Mouse (Mus musculus): Measurements from ENCODE around the gene Gata3. TPM values are rescaled to one million over a fixed set of nuclear protein-coding genes. Genes with fewer than 3 reads are reported as not detected.

The Gata3 gene
- polyA plus RNA-seq, 1 experiment from 2014 or later, result 21.7 TPM

DNA sequence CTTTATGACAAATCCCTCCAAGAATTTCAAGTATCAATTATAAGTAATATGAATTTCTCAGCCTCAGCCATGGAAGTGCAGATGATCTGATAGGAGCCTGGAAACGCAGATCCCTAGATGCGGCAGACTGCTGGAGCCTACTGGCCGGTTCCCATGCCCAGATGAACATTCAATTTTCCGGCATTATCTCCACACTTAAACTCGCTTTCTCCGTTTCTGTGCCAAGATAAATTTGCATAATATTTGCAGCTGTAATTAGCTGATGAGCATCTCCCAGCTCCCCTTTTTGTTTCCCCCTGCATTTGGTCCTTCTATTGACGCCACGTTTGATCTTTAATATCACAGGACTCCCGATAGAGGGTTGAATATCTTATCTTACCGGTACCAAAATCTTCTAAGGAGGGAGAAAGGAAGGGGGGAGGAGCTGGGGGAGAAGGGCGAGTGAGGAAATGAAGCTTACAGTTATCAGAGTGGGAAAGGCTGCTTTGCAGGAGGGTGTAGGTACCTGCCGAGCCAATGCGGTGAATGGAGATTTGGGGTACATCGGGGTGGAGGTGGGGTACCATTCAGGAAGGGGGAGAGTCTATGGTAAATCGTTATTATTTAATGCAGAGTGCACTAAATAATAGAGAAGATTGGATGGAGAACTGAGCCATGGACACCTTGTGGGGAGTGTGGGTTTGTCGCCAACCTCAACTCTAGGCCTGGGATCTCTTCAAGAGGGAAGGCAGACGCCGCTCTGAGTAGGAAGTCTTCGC lies 5.2 kb upstream of the Gata3 start:
- Histone ChIP-seq H3K36me3 (no peaks in the 10 kb centered on the region), H3K27me3 (ENCODE audit: insufficient read depth, poor library complexity, severe bottlenecking) (peaks cover 97% of the 10 kb centered on the region), H3K9me3 (no peaks in the 10 kb centered on the region), H3K4me3 (no peak overlapping the region; the same call in 1 of the 2 replicates), H3K4me1 (peaks cover 26% of the 10 kb centered on the region), H3K27ac (no peak overlapping the region)
- under 1% methylated on average over 19 of the region's 19 CpGs for WGBS
- DNase-seq (ENCODE audit: low spot score), result no peak

DNA sequence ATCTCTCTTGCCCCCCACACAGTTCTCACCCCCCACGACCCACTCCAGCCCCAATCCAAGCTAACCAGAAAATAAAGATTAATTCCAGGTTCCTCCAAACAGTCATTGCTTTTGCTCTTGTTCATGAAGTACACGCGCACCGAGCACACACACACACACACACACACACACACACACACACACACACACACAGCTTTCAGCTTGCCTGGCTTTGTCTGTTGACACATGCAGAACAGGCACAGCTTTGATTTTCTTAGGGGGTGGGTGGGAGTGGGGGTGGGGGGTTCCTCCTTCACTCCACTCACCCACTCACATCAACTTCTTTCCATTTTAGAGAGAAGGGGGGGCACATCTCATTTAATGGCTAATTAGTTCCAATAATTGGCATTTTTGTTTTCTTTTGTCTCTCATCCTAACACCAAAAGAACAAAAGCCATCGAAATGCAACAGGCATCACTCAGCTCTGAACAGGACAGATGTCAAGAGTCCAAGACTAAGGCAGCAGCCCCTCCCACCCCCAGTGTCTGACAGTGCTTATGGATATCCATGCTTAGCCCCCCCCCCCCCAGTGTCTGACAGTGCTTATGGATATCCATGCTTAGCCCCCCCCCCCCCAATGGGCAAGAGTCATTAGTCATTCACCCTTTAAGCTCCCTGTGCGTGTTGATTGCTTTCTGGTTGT lies 3.6 kb upstream of the Gata3 start:
- H3K36me3 ChIP-seq, result no peaks in the 10 kb centered on the region
- H3K9me3 ChIP-seq, result no peaks in the 10 kb centered on the region
- DNase-seq (ENCODE audit: low spot score), result no peak
- peaks cover 97% of the 10 kb centered on the region for H3K27me3 ChIP-seq (ENCODE audit: insufficient read depth, poor library complexity, severe bottlenecking)
- no peak overlapping the region for H3K27ac ChIP-seq
- H3K4me3 ChIP-seq, result no peak overlapping the region
- WGBS, result 6% methylated on average over 6 of the region's 6 CpGs
- peaks cover 39% of the 10 kb centered on the region for H3K4me1 ChIP-seq

DNA sequence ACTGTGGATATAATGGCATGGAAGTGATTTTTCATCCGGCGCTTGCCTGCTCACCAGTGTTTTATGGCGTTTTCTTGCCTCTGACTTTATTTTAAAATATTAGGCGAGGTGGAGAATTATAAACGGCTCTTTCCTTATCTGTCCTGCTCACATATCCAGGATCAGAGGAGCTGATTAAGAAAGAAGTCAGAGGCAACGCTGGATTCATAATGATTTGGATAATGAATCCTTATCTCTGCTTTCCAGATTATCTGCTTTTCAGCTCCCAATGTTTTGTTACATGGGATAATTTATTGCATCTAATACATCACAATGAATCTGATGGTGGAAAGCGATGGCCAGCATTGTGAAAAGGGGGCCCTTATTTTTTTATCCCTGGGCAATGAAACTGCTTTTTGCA lies 2.7 kb upstream of the Gata3 start:
- WGBS, result 6% methylated on average over 7 of the region's 7 CpGs
- Histone ChIP-seq H3K27me3 (ENCODE audit: insufficient read depth, poor library complexity, severe bottlenecking) (peaks cover 97% of the 10 kb centered on the region), H3K4me1 (peaks cover 35% of the 10 kb centered on the region), H3K9me3 (no peaks in the 10 kb centered on the region), H3K27ac (no peak overlapping the region), H3K4me3 (no peak overlapping the region), H3K36me3 (no peaks in the 10 kb centered on the region)
- no peak for DNase-seq (ENCODE audit: low spot score)

DNA sequence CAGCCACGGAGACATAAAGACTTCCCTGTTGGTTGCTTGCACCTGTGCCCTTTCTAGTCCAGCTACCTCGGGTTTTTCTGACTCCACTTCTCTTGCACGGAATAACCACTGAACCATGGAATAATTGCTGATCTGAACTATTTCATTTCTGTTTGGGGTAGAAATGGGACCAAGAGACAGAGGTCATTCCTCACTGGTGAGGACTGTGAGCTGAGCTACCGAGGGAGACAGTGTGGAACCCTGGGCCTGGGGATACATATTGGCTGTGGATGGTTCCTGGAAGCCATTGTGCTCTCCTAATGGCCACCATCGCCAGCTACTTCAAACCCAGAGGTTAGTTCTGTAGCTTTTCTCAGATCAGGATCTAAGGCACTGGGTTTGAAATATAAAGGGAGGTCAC lies 1.1 kb upstream of the Gata3 start:
- Histone ChIP-seq H3K4me3 (no peak overlapping the region), H3K9me3 (no peaks in the 10 kb centered on the region), H3K4me1 (peaks cover 21% of the 10 kb centered on the region), H3K27me3 (ENCODE audit: insufficient read depth, poor library complexity, severe bottlenecking) (peaks cover 97% of the 10 kb centered on the region), H3K36me3 (no peaks in the 10 kb centered on the region), H3K27ac (no peak overlapping the region)
- WGBS, result 5% methylated on average over 5 of the region's 5 CpGs
- DNase-seq (ENCODE audit: low spot score), result no peak

GRCm38 (mm10) chr2:9890251-9890650 lies 417 bp upstream of the Gata3 start:
- Histone ChIP-seq H3K4me1 (peaks cover 14% of the 10 kb centered on the region), H3K27ac (no peak overlapping the region), H3K27me3 (ENCODE audit: insufficient read depth, poor library complexity, severe bottlenecking) (peaks cover 97% of the 10 kb centered on the region), H3K36me3 (no peaks in the 10 kb centered on the region), H3K9me3 (no peaks in the 10 kb centered on the region), H3K4me3 (peak overlapping the region; percentile 55)
- DNase-seq (ENCODE audit: low spot score), result no peak
- WGBS, result 9% methylated on average over 8 of the region's 8 CpGs

DNA sequence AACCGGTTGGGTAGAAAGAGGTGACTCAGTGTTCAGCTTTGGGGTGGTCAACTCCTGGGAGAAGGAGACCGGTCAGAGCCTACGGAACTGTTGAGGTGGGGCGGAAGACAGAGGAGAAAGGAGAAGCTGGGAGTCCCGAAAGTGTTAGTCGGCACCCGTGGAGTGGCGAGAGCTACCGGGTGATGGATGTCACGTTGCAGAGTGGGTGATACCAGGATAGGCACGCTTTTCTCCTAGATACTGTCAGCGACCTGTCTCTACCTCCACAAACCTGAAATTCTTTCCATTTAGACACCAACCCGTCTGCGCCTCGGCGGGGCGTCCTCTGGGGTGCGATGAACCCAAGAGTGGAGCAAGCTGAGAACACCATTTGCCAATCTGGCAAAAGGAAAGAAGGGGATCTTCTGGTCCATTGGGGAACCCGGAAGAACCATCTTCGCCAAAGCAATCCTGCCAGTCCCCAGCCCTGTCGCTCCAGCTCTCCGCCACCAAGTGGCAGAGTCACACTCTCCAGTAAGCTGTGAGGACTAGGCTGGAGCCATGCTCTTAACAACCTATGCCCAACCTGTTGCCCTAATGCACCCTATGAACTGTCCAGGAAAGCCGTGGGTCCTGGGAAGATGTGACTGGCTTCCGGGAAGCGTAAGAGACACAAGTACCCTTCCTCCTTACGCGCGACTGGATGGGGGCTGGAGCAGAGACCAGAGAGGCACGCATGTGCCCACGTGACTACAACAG lies 752 bp downstream of the Gata3 start, which contains the start of gene 9230102O04Rik:
TSS of gene 9230102O04Rik (minus strand) at position 628 of the 738 bp plus-strand sequence.
- Histone ChIP-seq H3K27ac (no peak within 1 kb of the TSS), H3K9me3 (no peaks in the 10 kb centered on the region), H3K4me1 (peaks cover 19% of the 10 kb centered on the region), H3K27me3 (ENCODE audit: insufficient read depth, poor library complexity, severe bottlenecking) (peaks cover 97% of the 10 kb centered on the region), H3K36me3 (no peaks in the 10 kb centered on the region), H3K4me3 (peak within 1 kb of the TSS; percentile 55)
- 0% methylated on average over 30 of the region's 30 CpGs for WGBS
- no peak for DNase-seq (ENCODE audit: low spot score)

DNA sequence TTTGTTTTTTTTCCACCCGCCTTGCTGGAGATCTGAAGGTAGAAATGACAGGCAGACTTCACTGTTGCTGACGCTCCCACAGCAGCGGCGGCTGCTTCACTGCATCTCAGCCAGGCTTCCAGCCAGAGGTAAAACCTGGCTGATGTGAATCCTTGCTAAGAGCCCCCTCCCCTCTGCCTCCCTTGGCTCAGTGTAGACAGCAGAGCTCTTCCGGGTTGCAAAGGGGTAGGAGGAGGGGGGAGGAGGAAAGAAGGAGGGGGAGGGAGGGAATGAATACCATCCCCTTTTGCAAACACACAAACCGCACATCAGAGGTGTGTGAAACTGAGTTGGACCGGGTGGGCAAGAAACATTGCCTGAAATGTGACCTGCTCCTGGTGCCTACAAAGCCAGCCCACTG lies 2.2 kb downstream of the Gata3 start:
- Histone ChIP-seq H3K27me3 (ENCODE audit: insufficient read depth, poor library complexity, severe bottlenecking) (peaks cover 97% of the 10 kb centered on the region), H3K9me3 (no peaks in the 10 kb centered on the region), H3K4me3 (no peak overlapping the region), H3K36me3 (no peaks in the 10 kb centered on the region), H3K27ac (no peak overlapping the region), H3K4me1 (peaks cover 33% of the 10 kb centered on the region)
- WGBS, result under 1% methylated on average over 7 of the region's 7 CpGs
- no peak for DNase-seq (ENCODE audit: low spot score)

GRCm38 (mm10) chr2:9886921-9887610 lies 2.8 kb downstream of the Gata3 start:
- 3% methylated on average over 7 of the region's 7 CpGs for WGBS
- no peak for DNase-seq (ENCODE audit: low spot score)
- no peaks in the 10 kb centered on the region for H3K9me3 ChIP-seq
- peaks cover 39% of the 10 kb centered on the region for H3K4me1 ChIP-seq
- H3K36me3 ChIP-seq, result no peaks in the 10 kb centered on the region
- no peak overlapping the region for H3K27ac ChIP-seq
- peaks cover 96% of the 10 kb centered on the region for H3K27me3 ChIP-seq (ENCODE audit: insufficient read depth, poor library complexity, severe bottlenecking)
- H3K4me3 ChIP-seq, result no peak overlapping the region

- 21% methylated on average over 3 of the region's 3 CpGs for WGBS
- DNase-seq (ENCODE audit: low spot score), result no peak
- no peak overlapping the region for H3K4me3 ChIP-seq
- H3K27ac ChIP-seq, result no peak overlapping the region
- no peaks in the 10 kb centered on the region for H3K9me3 ChIP-seq
- H3K4me1 ChIP-seq, result peaks cover 49% of the 10 kb centered on the region
- no peaks in the 10 kb centered on the region for H3K36me3 ChIP-seq
- H3K27me3 ChIP-seq (ENCODE audit: insufficient read depth, poor library complexity, severe bottlenecking), result peaks cover 99% of the 10 kb centered on the region
Measured at GRCm38 (mm10) chr2:9886031-9886430, 3.8 kb downstream of the Gata3 start.

DNA sequence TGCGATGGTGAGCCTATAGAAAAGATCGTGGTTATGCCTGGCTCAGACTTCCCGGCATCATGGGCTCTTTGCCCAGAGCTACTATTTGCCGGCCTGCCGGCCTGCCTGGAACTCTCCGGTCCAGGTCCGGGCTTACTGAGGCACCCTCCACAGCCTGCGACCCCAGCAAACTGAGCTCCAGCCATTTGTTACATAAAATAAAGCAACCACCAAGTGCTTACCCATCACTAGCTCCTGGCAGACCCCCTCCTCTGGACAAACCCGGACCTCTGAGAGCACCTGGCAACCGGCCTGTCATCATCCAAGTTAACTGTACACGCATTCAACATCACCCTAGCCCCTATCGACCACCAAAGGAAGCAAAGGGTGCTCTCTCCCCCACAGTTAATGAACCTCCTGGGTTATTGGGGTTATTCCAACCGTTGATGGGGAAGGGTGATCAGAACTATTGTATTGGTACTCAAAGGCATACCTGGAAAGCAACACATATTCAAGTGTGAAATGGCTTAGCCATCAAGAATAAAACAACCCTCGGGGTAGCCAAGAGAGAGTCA lies 4.5 kb downstream of the Gata3 start:
- Histone ChIP-seq H3K9me3 (no peaks in the 10 kb centered on the region), H3K27ac (no peak overlapping the region), H3K27me3 (ENCODE audit: insufficient read depth, poor library complexity, severe bottlenecking) (peaks cover 98% of the 10 kb centered on the region), H3K4me3 (no peak overlapping the region), H3K36me3 (no peaks in the 10 kb centered on the region), H3K4me1 (peaks cover 52% of the 10 kb centered on the region)
- no peak for DNase-seq (ENCODE audit: low spot score)
- WGBS, result 10% methylated on average over 14 of the region's 14 CpGs

GRCm38 (mm10) chr2:9884533-9885216 lies 5.2 kb downstream of the Gata3 start:
- DNase-seq (ENCODE audit: low spot score), result no peak
- no peaks in the 10 kb centered on the region for H3K36me3 ChIP-seq
- no peaks in the 10 kb centered on the region for H3K9me3 ChIP-seq
- peak overlapping the region; percentile 71 for H3K4me3 ChIP-seq
- no peak overlapping the region for H3K27ac ChIP-seq
- H3K27me3 ChIP-seq (ENCODE audit: insufficient read depth, poor library complexity, severe bottlenecking), result peaks cover 94% of the 10 kb centered on the region
- peaks cover 48% of the 10 kb centered on the region for H3K4me1 ChIP-seq
- 8% methylated on average over 15 of the region's 15 CpGs for WGBS

Data from heart, embryonic 10.5 days (tissue).